Mouse (Mus musculus) midbrain, embryonic 14.5 days (tissue): ENCODE data around the gene Slc25a23. TPM values are rescaled to one million over a fixed set of nuclear protein-coding genes. Genes with fewer than 3 reads are reported as not detected.
"Not testable (repeated sequence)": the region's sequence is repeated elsewhere in the genome, so short reads cannot be mapped to it uniquely, and the experiment has no call there.

ENCODE experiments used
- ATAC-seq: fragments of 200-750 bp; cut with Nextera tagmentation; 2 replicates; pipeline ENCODE4 v1.8.0; 2017; ENCODE audit warnings: moderate number of reproducible peaks, moderate library complexity; ENCODE audit not compliant: low FRiP score, low TSS enrichment
- DNase-seq: peaks from one replicate; pipeline ENCODE4 v3.0.0-alpha.2; 2015
- H3K27ac ChIP-seq: fragments of 300-500 bp; sonication (generic); replicated peaks from 2 replicates; pipeline ENCODE4 v1.5.1; 2014; ENCODE audit warnings: mild to moderate bottlenecking, low read depth, low read length, moderate library complexity
- H3K27me3 ChIP-seq: fragments of 300-500 bp; sonication (generic); 2 replicates; pipeline ENCODE4 v1.6.1; 2014; ENCODE audit warnings: low read length, control low read depth, mixed read lengths; ENCODE audit not compliant: control insufficient read depth, insufficient read depth
- H3K36me3 ChIP-seq: fragments of 300-500 bp; sonication (generic); 2 replicates; pipeline ENCODE4 v1.6.1; 2014; ENCODE audit warnings: low read length, control low read depth; ENCODE audit not compliant: control insufficient read depth, insufficient read depth
- H3K4me1 ChIP-seq: fragments of 300-500 bp; sonication (generic); 2 replicates; pipeline ENCODE4 v1.6.1; 2014; ENCODE audit warnings: mild to moderate bottlenecking, antibody characterized with exemption, low read length, control low read depth; ENCODE audit not compliant: control insufficient read depth, insufficient read depth
- H3K4me2 ChIP-seq: fragments of 300-500 bp; sonication (generic); 2 replicates; pipeline ENCODE4 v1.6.1; 2014; ENCODE audit warnings: mild to moderate bottlenecking, low read length, moderate library complexity
- H3K4me3 ChIP-seq: fragments of 300-500 bp; sonication (generic); replicated peaks from 2 replicates; pipeline ENCODE4 v1.5.1; 2014; ENCODE audit warnings: low read depth, low read length
- H3K9ac ChIP-seq: fragments of 300-500 bp; sonication (generic); replicated peaks from 2 replicates; pipeline ENCODE4 v1.6.1; 2014; ENCODE audit warnings: mild to moderate bottlenecking, low read length, moderate library complexity
- H3K9me3 ChIP-seq: fragments of 300-500 bp; sonication (generic); 2 replicates; pipeline ENCODE4 v1.6.1; 2016; ENCODE audit warnings: low read length, control low read depth, mixed read lengths; ENCODE audit not compliant: control insufficient read depth
- WGBS: fragments of 180-500 bp; shearing (Covaris S2); extraction: QIAGEN DNeasy Blood & Tissue Kit; methylation state at CpG from one replicate; pipeline ENCODE4 v1.1.7; 2014; 5-methylcytosine and 5-hydroxymethylcytosine counted together
- polyA plus RNA-seq: library from polyadenylated mRNA; unstranded; fragments of >200 nt; fragmentation: Nextera tagmentation; extraction: Ambion mirVana; gene quantifications from 2 replicates; pipeline ENCODE4 v1.2.1, GENCODE M21; 2014

The Slc25a23 gene
- polyA plus RNA-seq, 1 experiment from 2014 or later: 31.6 TPM

DNA sequence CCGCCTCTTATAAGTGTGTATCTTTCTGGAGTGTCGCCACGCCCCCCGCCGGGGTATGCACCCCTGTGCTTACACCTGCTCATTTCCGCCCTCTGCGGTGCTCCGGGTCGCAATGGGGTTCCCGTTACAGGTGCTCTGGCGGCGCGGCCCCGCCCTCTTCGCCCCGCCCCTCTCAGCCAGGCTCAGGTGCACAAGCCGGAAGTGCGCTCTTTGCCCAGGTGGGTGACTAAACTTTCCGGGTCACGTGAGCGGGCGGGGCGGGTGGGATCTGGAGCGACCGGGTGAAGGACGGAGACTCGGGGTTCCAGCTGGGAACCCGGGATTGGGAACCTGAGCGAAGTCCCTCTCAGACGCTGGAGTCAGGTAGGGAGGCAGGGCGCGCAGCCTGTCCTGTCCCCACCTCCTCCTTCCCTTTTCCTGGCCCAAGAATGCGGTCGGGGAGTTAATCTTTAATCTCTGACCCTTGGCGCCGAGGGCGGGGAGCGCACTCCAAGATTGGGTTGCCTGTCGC is 2.4 kb upstream of the Slc25a23 start:
- 2% methylated on average over 39 of the region's 39 CpGs for WGBS
- Histone ChIP-seq H3K9ac (no peak overlapping the region), H3K4me1 (peaks cover 10% of the 10 kb centered on the region), H3K27ac (no peak overlapping the region), H3K9me3 (no peaks in the 10 kb centered on the region), H3K36me3 (no peaks in the 10 kb centered on the region), H3K27me3 (peaks cover 27% of the 10 kb centered on the region), H3K4me3 (peak overlapping the region; percentile 30), H3K4me2 (peak overlapping the region; percentile 48)
- ATAC-seq (no peak), DNase-seq (no peak)

DNA sequence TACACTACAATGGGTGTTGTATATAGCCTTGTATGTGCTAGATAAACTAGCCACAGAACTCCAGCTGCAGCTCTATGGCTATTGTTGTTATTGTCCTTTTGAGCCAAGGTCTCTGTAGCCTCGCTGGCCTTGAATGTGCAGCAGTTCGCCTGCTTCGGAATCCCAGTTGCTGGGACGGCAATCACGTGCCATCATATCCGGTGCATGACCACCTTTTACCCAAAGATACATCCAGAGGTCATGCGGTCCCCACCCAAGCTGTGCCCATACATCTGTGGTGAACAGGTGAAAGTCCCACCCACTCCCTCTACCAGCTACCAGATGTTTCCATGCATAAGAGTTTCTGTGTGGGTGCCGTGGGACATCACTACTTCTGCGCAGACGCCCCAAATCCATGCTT is 1.4 kb upstream of the Slc25a23 start:
- no peak for DNase-seq
- no peak overlapping the region for H3K27ac ChIP-seq
- 44% methylated on average over 10 of the region's 10 CpGs for WGBS

DNA sequence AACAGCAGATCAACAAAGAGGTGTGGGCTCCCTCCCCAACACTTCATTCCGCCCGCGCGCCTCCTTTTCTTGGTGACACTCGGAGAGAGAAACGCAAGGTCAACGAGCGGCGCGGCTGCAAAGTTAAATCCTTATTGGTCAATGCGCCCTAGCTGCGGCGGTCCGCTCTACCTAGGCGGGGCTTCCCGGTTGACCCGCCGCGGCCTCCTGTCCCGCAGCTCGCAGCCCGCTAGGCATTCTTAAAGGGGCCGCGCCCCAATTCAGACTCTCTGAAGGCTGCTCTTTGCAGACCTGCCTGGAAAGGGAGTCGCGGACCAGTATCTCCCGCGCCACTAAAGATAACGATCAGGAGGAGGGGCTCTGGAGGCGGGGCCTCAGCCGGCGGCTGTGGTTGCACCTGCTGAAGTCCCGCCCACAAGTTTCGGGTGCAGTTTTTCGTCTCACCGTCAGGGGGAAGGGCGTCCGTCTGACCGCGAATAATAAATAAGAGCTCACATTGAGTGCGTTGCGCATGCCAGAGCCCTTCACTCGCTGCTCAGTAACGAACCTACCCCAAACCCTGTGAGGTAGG is 653 bp upstream of the Slc25a23 start:
- Histone ChIP-seq H3K36me3 (peaks cover 13% of the 10 kb centered on the region), H3K27ac (peak overlapping the region; percentile 86), H3K4me3 (peak overlapping the region; percentile 70), H3K27me3 (peaks cover 27% of the 10 kb centered on the region), H3K4me1 (peaks cover 10% of the 10 kb centered on the region), H3K9ac (peak overlapping the region; percentile 64; the same call in 1 of the 2 replicates), H3K9me3 (no peaks in the 10 kb centered on the region), H3K4me2 (peak overlapping the region; percentile 66)
- DNase-seq: peak; percentile 98
- WGBS: under 1% methylated on average over 44 of the region's 44 CpGs
- peak; percentile 90 for ATAC-seq

More for the DNA sequence above, 1.4 kb upstream of the Slc25a23 start:
- peak overlapping the region; percentile 66 for H3K4me2 ChIP-seq
- peak overlapping the region; percentile 70; the same call in 1 of the 2 replicates for H3K4me3 ChIP-seq
- ATAC-seq: no peak
- H3K9ac ChIP-seq: no peak overlapping the region
- H3K9me3 ChIP-seq: no peaks in the 10 kb centered on the region
- H3K4me1 ChIP-seq: peaks cover 10% of the 10 kb centered on the region
- peaks cover 6% of the 10 kb centered on the region; the same call in 1 of the 2 replicates for H3K36me3 ChIP-seq
- H3K27me3 ChIP-seq: peaks cover 27% of the 10 kb centered on the region

DNA sequence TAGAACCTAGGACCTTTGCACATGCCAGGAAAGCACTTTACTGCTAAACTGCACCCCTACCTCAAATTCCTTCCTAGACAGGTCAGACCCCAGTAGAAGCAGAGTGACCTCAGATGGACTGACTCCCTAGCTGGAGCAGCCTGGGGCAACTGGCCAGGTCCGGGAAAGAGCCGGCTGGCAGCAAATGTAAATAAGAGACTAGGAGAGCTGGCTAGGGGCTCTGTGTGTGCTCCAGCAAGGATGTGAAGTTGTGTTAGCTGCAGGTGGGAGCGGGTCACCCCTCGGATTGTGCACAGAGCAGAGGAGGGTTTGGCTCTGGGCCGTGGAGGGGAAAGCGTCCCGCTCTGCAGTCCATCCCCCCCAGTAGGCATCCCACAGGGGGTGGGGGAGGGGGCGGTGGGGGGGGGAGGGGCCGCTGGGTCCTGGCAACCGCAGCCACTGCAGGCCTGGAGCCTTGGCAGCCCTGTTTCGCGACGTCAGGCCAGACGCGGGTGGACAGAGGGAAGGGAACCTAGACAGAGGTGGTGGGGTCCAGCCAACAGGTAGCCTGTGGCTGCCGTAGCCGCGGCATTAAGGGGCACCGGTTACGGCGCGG is 675 bp downstream of the Slc25a23 start, which contains the start of gene Crb3:
Gene Crb3, plus strand, starts transcription at position 215 of the 595 bp plus-strand sequence.
- H3K4me3 ChIP-seq: peak within 1 kb of the TSS; percentile 70
- peaks cover 10% of the 10 kb centered on the region for H3K4me1 ChIP-seq
- DNase-seq (peak; percentile 53), ATAC-seq (no peak; the same call in 1 of the 2 replicates)
- H3K36me3 ChIP-seq: peaks cover 25% of the 10 kb centered on the region
- peaks cover 27% of the 10 kb centered on the region for H3K27me3 ChIP-seq
- WGBS: 0% methylated on average over 19 of the region's 22 CpGs
- H3K27ac ChIP-seq: peak within 1 kb of the TSS; percentile 86
- H3K9ac ChIP-seq: peak within 1 kb of the TSS; percentile 64
- peak within 1 kb of the TSS; percentile 66 for H3K4me2 ChIP-seq
- H3K9me3 ChIP-seq: no peaks in the 10 kb centered on the region

DNA sequence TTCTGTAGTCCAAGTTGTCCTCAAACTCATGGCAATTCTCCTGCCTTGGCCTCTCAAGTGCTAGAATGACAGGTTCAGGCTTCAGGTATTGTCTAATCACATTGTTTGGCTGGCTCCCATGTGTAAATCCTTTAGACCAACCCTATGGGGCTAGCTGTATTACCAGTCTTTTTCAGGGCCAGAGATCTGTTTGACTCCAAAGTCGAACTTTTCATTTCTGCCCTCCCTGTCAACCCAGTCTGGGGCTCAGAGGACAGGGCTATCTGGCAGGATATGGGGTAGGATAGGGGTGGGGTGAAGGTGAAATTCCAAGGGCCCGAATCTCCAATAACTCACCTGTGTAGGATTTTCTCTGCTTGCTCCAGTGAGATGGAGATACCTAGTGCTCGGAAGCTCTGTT is 3.4 kb downstream of the Slc25a23 start:
- Histone ChIP-seq H3K27ac (no peak overlapping the region), H3K4me3 (no peak overlapping the region), H3K27me3 (peaks cover 4% of the 10 kb centered on the region), H3K4me2 (no peak overlapping the region), H3K9ac (no peak overlapping the region), H3K36me3 (peaks cover 47% of the 10 kb centered on the region), H3K4me1 (peaks cover 6% of the 10 kb centered on the region), H3K9me3 (no peaks in the 10 kb centered on the region)
- ATAC-seq: no peak
- DNase-seq: no peak
- WGBS: 91% methylated on average over 3 of the region's 3 CpGs

DNA sequence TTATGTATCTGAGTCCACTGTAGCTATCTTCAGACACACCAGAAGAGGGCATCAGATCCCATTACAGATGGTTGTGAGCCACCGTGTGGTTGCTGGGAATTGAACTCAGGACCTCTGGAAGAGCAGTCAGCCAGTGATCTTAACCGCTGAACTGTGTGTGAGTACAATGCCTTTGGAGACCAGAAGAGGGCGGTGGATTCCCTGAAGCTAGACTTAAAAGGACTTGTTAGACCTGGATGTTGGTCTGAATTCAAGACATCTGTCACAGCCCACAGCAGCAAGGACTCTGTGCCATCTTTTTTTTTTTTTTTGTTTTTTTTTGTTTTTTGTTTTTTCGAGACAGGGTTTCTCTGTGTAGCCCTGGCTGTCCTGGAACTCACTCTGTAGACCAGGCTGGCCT is 8.0 kb downstream of the Slc25a23 start:
- not testable (repeated sequence) for H3K27me3 ChIP-seq, H3K27ac ChIP-seq, H3K4me3 ChIP-seq, ATAC-seq, H3K9me3 ChIP-seq, H3K4me1 ChIP-seq, H3K4me2 ChIP-seq, H3K9ac ChIP-seq
- peaks cover 67% of the 10 kb centered on the region for H3K36me3 ChIP-seq
- 91% methylated on average over 4 of the region's 4 CpGs for WGBS
- peak; percentile 30 for DNase-seq

DNA sequence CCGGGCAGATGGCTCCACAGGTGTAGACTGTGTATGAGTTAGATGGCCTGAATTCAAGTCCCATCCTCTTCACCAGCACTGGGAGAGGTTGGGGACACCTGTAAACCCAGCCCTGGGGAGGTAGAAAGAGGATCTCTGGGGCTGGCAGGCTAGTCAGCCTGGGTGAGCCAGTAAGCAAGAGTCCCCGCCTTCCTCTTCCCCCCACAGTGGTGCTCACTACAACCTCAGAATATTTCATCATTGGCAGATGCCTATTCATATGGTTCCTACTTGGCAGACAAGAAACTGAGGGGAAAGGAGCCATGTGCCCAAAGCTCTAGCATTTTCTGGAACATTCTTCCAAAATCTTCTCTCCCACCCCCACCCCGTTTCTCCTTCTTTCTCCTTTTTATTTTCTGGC is 10.8 kb downstream of the Slc25a23 start:
- no peaks in the 10 kb centered on the region for H3K27me3 ChIP-seq
- no peak overlapping the region for H3K4me3 ChIP-seq
- no peaks in the 10 kb centered on the region for H3K9me3 ChIP-seq
- WGBS: 95% methylated on average over 3 of the region's 3 CpGs
- no peak overlapping the region for H3K9ac ChIP-seq
- H3K36me3 ChIP-seq: peaks cover 60% of the 10 kb centered on the region
- no peak overlapping the region for H3K4me2 ChIP-seq
- H3K4me1 ChIP-seq: no peaks in the 10 kb centered on the region
- no peak overlapping the region for H3K27ac ChIP-seq
- no peak for DNase-seq
- no peak for ATAC-seq

DNA sequence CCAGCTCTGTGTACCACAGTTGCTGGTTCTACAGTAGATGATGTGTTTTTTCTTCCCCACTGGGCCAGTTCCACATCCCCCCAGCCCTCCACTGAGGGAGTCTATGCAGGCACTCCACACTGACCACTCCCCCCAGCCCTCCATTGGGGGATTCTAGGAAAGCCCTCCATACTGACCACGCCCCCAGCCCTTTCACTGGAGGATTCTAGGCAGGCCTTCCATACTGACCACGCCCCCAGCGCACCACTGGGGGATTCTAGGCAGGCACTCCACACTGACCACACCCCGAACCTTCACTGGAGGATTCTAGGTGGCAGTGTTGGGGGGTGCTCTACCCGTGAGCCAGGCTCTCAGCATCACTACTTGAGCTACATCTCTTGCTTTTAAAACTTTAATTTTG is 12.3 kb downstream of the Slc25a23 start:
- DNase-seq (no peak), ATAC-seq (no peak)
- Histone ChIP-seq H3K4me3 (no peak overlapping the region), H3K9ac (no peak overlapping the region), H3K27me3 (no peaks in the 10 kb centered on the region), H3K9me3 (no peaks in the 10 kb centered on the region), H3K36me3 (peaks cover 46% of the 10 kb centered on the region), H3K27ac (no peak overlapping the region), H3K4me1 (no peaks in the 10 kb centered on the region), H3K4me2 (no peak overlapping the region)
- WGBS: 50% methylated on average over 5 of the region's 5 CpGs

DNA sequence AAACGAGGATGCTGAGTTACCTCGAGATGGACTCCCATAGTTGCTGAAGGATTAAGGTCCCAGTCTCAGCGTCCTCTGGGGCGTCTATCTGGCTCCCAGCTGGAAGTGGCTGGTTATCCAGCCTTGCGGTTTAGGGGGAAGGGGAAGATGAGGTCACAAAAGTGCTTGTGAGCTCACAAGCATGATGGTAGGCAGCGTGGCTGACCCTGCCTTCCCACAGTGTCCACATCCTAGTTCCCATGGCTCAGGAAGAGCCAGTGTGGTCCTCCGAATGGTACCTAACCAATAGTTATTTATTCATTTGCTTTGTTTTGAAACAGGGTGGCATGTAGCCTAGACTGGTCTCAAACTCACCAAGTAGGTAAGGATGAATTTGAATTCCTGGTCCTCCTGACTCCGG is 18.1 kb downstream of the Slc25a23 start, which contains the start of gene Slc25a41:
Gene Slc25a41, minus strand, starts transcription at position 101 of the 400 bp plus-strand sequence.
- H3K27me3 ChIP-seq: peaks cover 9% of the 10 kb centered on the region; the same call in 1 of the 2 replicates
- H3K4me2 ChIP-seq: no peak within 1 kb of the TSS
- 80% methylated on average over 8 of the region's 8 CpGs for WGBS
- no peak within 1 kb of the TSS for H3K4me3 ChIP-seq
- no peak for DNase-seq
- no peaks in the 10 kb centered on the region for H3K4me1 ChIP-seq
- no peak within 1 kb of the TSS for H3K9ac ChIP-seq
- peaks cover 18% of the 10 kb centered on the region for H3K36me3 ChIP-seq
- ATAC-seq: no peak
- no peaks in the 10 kb centered on the region for H3K9me3 ChIP-seq
- H3K27ac ChIP-seq: no peak within 1 kb of the TSS
